ENCODE assay signal across 11 mouse cellular contexts in genomic region chr1:151845926-151846782, GRCm38 (mm10).
A peak's percentile ranks its signal among the peaks of the same experiment; 100 is the strongest.
DNase-seq lines count a peak whose midpoint lies in the region; ATAC-seq and TF ChIP-seq lines count a peak whose summit lies in the region.
"Had no signal": no experiment of that assay in that cellular context is flagged by ENCODE, and none has a peak within 500 bp of the region (broad histone marks: within the 10 kb centered on the region; RNA-seq: fewer than 3 reads in every experiment).

No protein-coding gene starts in this region.

- peak; percentile 60 for TF ChIP-seq CTCF in ES-Bruce4 (IDR thresholded peaks at IDR 0.05; ENCODE audit: low read depth, low read length)
- TF ChIP-seq CTCF in brain, embryonic 14.5 days (IDR thresholded peaks at IDR 0.05; ENCODE audit: borderline replicate concordance, extremely low read depth, insufficient read depth, insufficient read length) = peak; percentile 28; the same call in 1 of the 2 replicates

- WGBS in hindbrain, embryonic 10.5 days = 61% methylated on average over 19 of the region's 19 CpGs
- 63% methylated on average over 19 of the region's 19 CpGs for WGBS in hindbrain, embryonic 11.5 days
- 61% methylated on average over 19 of the region's 19 CpGs for WGBS in midbrain, embryonic 16.5 days
- WGBS in kidney, embryonic 16.5 days = 64% methylated on average over 19 of the region's 19 CpGs

- no peak for ATAC-seq in hindbrain, embryonic 11.5 days (ENCODE audit: low FRiP score)
- ATAC-seq in midbrain, embryonic 16.5 days = peak; percentile 36; the same call in 1 of the 2 replicates
- ATAC-seq in kidney, embryonic 16.5 days (ENCODE audit: low FRiP score, low TSS enrichment) = no peak
- ATAC-seq: activated CD4-positive, CD25-positive, alpha-beta regulatory T cell, adult 4 months had no signal

- TF ChIP-seq EP300 in ES-Bruce4 (IDR thresholded peaks at IDR 0.05; ENCODE audit: insufficient read depth, low read depth, low read length) = no peak

- H3K36me3 ChIP-seq in hindbrain, embryonic 10.5 days = no peaks in the 10 kb centered on the region
- H3K36me3 ChIP-seq in hindbrain, embryonic 11.5 days (ENCODE audit: control insufficient read depth, insufficient read depth, low read length) = no peaks in the 10 kb centered on the region
- H3K36me3 ChIP-seq in ES-Bruce4 (ENCODE audit: control insufficient read depth, insufficient read depth, low read length, poor library complexity, severe bottlenecking) = no peaks in the 10 kb centered on the region
- H3K36me3 ChIP-seq in midbrain, embryonic 16.5 days (ENCODE audit: control insufficient read depth, insufficient read depth, low read length) = no peaks in the 10 kb centered on the region
- no peaks in the 10 kb centered on the region for H3K36me3 ChIP-seq in kidney, embryonic 16.5 days (ENCODE audit: insufficient read depth, low read length)
- H3K36me3 ChIP-seq: heart, embryonic 15.5 days had no signal

- 0 out of 2 replicates have a peak overlapping the region, but pooled peaks have one; percentile 24 for H3K27ac ChIP-seq in hindbrain, embryonic 10.5 days
- no peak overlapping the region for H3K27ac ChIP-seq in hindbrain, embryonic 11.5 days (ENCODE audit: low read depth, low read length)
- H3K27ac ChIP-seq in ES-Bruce4 (ENCODE audit: insufficient read depth, low read length) = no peak overlapping the region
- H3K27ac ChIP-seq in midbrain, embryonic 16.5 days (ENCODE audit: low read length) = no peak overlapping the region
- no peak overlapping the region for H3K27ac ChIP-seq in kidney, embryonic 16.5 days (ENCODE audit: low read length)
- H3K27ac ChIP-seq: heart, embryonic 15.5 days; macrophage had no signal

- peaks cover 12% of the 10 kb centered on the region for H3K4me1 ChIP-seq in hindbrain, embryonic 10.5 days (replicated peaks)
- H3K4me1 ChIP-seq in hindbrain, embryonic 11.5 days (replicated peaks; ENCODE audit: control insufficient read depth, insufficient read depth, low read length) = no peaks in the 10 kb centered on the region
- H3K4me1 ChIP-seq in ES-Bruce4 (ENCODE audit: control insufficient read depth, insufficient read depth, low read length) = no peaks in the 10 kb centered on the region
- H3K4me1 ChIP-seq in midbrain, embryonic 16.5 days (ENCODE audit: control insufficient read depth, insufficient read depth, low read length) = peaks cover 2% of the 10 kb centered on the region; the same call in 1 of the 2 replicates
- no peaks in the 10 kb centered on the region for H3K4me1 ChIP-seq in kidney, embryonic 16.5 days (ENCODE audit: insufficient read depth, low read length)
- H3K4me1 ChIP-seq: heart, embryonic 15.5 days had no signal

- H3K9ac ChIP-seq in hindbrain, embryonic 11.5 days (ENCODE audit: low read depth, low read length) = no peak overlapping the region
- no peak overlapping the region for H3K9ac ChIP-seq in ES-Bruce4 (ENCODE audit: low read depth, poor library complexity, severe bottlenecking)
- no peak overlapping the region for H3K9ac ChIP-seq in midbrain, embryonic 16.5 days (ENCODE audit: low read depth, low read length)
- H3K9ac ChIP-seq in kidney, embryonic 16.5 days (replicated peaks; ENCODE audit: low read length) = no peak overlapping the region
- H3K9ac ChIP-seq: heart, embryonic 15.5 days had no signal

- TF ChIP-seq POLR2A in ES-Bruce4 (IDR thresholded peaks at IDR 0.05; ENCODE audit: insufficient read depth, low read length) = no peak
- TF ChIP-seq POLR2A in brain, embryonic 14.5 days (IDR thresholded peaks at IDR 0.05; ENCODE audit: borderline replicate concordance, extremely low read depth, insufficient read depth, insufficient read length, poor library complexity, severe bottlenecking) = no peak

- no peaks in the 10 kb centered on the region for H3K9me3 ChIP-seq in hindbrain, embryonic 10.5 days
- H3K9me3 ChIP-seq in hindbrain, embryonic 11.5 days (ENCODE audit: control insufficient read depth, low read length) = no peaks in the 10 kb centered on the region
- H3K9me3 ChIP-seq in ES-Bruce4 (replicated peaks; ENCODE audit: control insufficient read depth, insufficient read depth, low read length, poor library complexity, severe bottlenecking) = no peaks in the 10 kb centered on the region
- H3K9me3 ChIP-seq in midbrain, embryonic 16.5 days (replicated peaks; ENCODE audit: control insufficient read depth, low read length, poor library complexity, severe bottlenecking) = no peaks in the 10 kb centered on the region
- no peaks in the 10 kb centered on the region for H3K9me3 ChIP-seq in kidney, embryonic 16.5 days (ENCODE audit: low read length)
- H3K9me3 ChIP-seq: heart, embryonic 15.5 days had no signal

- DNase-seq in hindbrain, embryonic 10.5 days (ENCODE audit: low spot score) = no peak
- no peak for DNase-seq in hindbrain, embryonic 11.5 days (ENCODE audit: low spot score)
- no peak for DNase-seq in brain, embryonic 14.5 days (ENCODE audit: low read depth)
- DNase-seq in T-cell, adult 2 months (ENCODE audit: low spot score) = no peak
- DNase-seq in spleen, postnatal 4 days (ENCODE audit: low spot score in 2 of 2) = no peak

- no peak overlapping the region for H3K4me3 ChIP-seq in hindbrain, embryonic 10.5 days
- no peak overlapping the region for H3K4me3 ChIP-seq in hindbrain, embryonic 11.5 days (ENCODE audit: low read depth, low read length)
- H3K4me3 ChIP-seq in ES-Bruce4 (ENCODE audit: low read depth, low read length) = no peak overlapping the region
- no peak overlapping the region for H3K4me3 ChIP-seq in midbrain, embryonic 16.5 days (ENCODE audit: low read depth, low read length)
- H3K4me3 ChIP-seq in kidney, embryonic 16.5 days (ENCODE audit: low read length) = no peak overlapping the region
- H3K4me3 ChIP-seq: heart, embryonic 15.5 days had no signal

- no peak overlapping the region for H3K4me2 ChIP-seq in hindbrain, embryonic 11.5 days (replicated peaks; ENCODE audit: low read depth, low read length)
- H3K4me2 ChIP-seq in midbrain, embryonic 16.5 days (ENCODE audit: low read length) = no peak overlapping the region
- H3K4me2 ChIP-seq in kidney, embryonic 16.5 days (replicated peaks; ENCODE audit: low read depth, low read length) = no peak overlapping the region
- H3K4me2 ChIP-seq: heart, embryonic 15.5 days had no signal

- no peaks in the 10 kb centered on the region for H3K27me3 ChIP-seq in hindbrain, embryonic 10.5 days (ENCODE audit: insufficient read depth, poor library complexity, severe bottlenecking)
- H3K27me3 ChIP-seq in hindbrain, embryonic 11.5 days (ENCODE audit: control insufficient read depth, insufficient read depth, low read length) = no peaks in the 10 kb centered on the region
- no peaks in the 10 kb centered on the region; the same call in 1 of the 2 replicates for H3K27me3 ChIP-seq in ES-Bruce4 (ENCODE audit: control insufficient read depth, insufficient read depth, low read length, poor library complexity, severe bottlenecking)
- no peaks in the 10 kb centered on the region for H3K27me3 ChIP-seq in midbrain, embryonic 16.5 days (ENCODE audit: control insufficient read depth, insufficient read depth, low read depth, low read length)
- H3K27me3 ChIP-seq in kidney, embryonic 16.5 days (ENCODE audit: insufficient read depth, low read length) = no peaks in the 10 kb centered on the region
- H3K27me3 ChIP-seq: heart, embryonic 15.5 days had no signal
